Mouse (Mus musculus) myocyte (in vitro differentiated cells): ENCODE data around the gene Acp1. TPM values are rescaled to one million over a fixed set of nuclear protein-coding genes. Genes with fewer than 3 reads are reported as not detected.

Source experiments
- H3K27me3 ChIP-seq: one replicate; pipeline ENCODE4 v1.6.1; 2011; ENCODE audit not compliant: control insufficient read depth, insufficient read depth, insufficient read length
- H3K36me3 ChIP-seq: one replicate; pipeline ENCODE4 v1.6.1; 2011; ENCODE audit not compliant: control insufficient read depth, insufficient read depth
- H3K4me2 ChIP-seq: one replicate; pipeline ENCODE4 v1.6.1; 2011; ENCODE audit warnings: low read depth, control low read depth
- H3K4me3 ChIP-seq: one replicate; pipeline ENCODE4 v1.5.1; 2011; ENCODE audit warnings: mild to moderate bottlenecking, control low read depth, moderate library complexity
- H3K79me2 ChIP-seq: one replicate; pipeline ENCODE4 v1.6.1; 2011; ENCODE audit not compliant: control insufficient read depth, insufficient read depth
- H3ac ChIP-seq: one replicate; pipeline ENCODE4 v1.6.1; 2011; ENCODE audit not compliant: control insufficient read depth, insufficient read length
- CEBPB ChIP-seq: IDR thresholded peaks from 2 replicates; pipeline ENCODE4 v1.6.1; 2011; ENCODE audit warnings: mild to moderate bottlenecking, moderate library complexity; ENCODE audit not compliant: poor library complexity, insufficient read depth, severe bottlenecking
- E2F4 ChIP-seq: IDR thresholded peaks from one replicate; pipeline ENCODE4 v1.6.1; 2011; ENCODE audit warnings: mild to moderate bottlenecking, control low read depth, moderate library complexity; ENCODE audit not compliant: insufficient read depth
- MAX ChIP-seq: IDR thresholded peaks from one replicate; pipeline ENCODE4 v1.6.1; 2011; ENCODE audit warnings: low read depth, mild to moderate bottlenecking, control low read depth
- MYOD1 ChIP-seq, 3 experiments: IDR thresholded peaks; one replicate each; pipeline ENCODE4 v1.6.1; 2011; ENCODE audit warnings: control low read depth in 2 of 3, low read depth in 2 of 3, mild to moderate bottlenecking in 2 of 3, moderate library complexity in 1 of 3; ENCODE audit not compliant: insufficient read length in 2 of 3, control insufficient read depth in 1 of 3
- MYOG ChIP-seq, 3 experiments: IDR thresholded peaks; one replicate each; pipeline ENCODE4 v1.6.1; 2011; ENCODE audit warnings: control low read depth in 2 of 3, low read depth in 2 of 3, mild to moderate bottlenecking in 2 of 3; ENCODE audit not compliant: insufficient read length in 2 of 3, control insufficient read depth in 1 of 3, insufficient read depth in 1 of 3
- POLR2A ChIP-seq: IDR thresholded peaks from one replicate; pipeline ENCODE4 v1.6.1; 2011; ENCODE audit warnings: low read depth, mild to moderate bottlenecking, control low read depth, moderate library complexity; ENCODE audit not compliant: insufficient read length
- POLR2AphosphoS2 ChIP-seq: IDR thresholded peaks from one replicate; pipeline ENCODE4 v1.6.1; 2011; ENCODE audit warnings: low read depth, control low read depth; ENCODE audit not compliant: insufficient read length
- REST ChIP-seq: IDR thresholded peaks from one replicate; pipeline ENCODE4 v1.6.1; 2011; ENCODE audit warnings: mild to moderate bottlenecking, control low read depth, moderate library complexity; ENCODE audit not compliant: insufficient read depth, insufficient read length
- SRF ChIP-seq: IDR thresholded peaks from one replicate; pipeline ENCODE4 v1.6.1; 2011; ENCODE audit warnings: low read depth; ENCODE audit not compliant: control insufficient read depth, insufficient read length
- TCF12 ChIP-seq: IDR thresholded peaks from one replicate; pipeline ENCODE4 v1.6.1; 2011; ENCODE audit warnings: mild to moderate bottlenecking, control low read depth; ENCODE audit not compliant: poor library complexity, insufficient read depth, severe bottlenecking
- TCF3 ChIP-seq: IDR thresholded peaks from one replicate; pipeline ENCODE4 v1.6.1; 2011; ENCODE audit warnings: low read depth, control low read depth; ENCODE audit not compliant: insufficient read length
- USF1 ChIP-seq: IDR thresholded peaks from one replicate; pipeline ENCODE4 v1.6.1; 2011; ENCODE audit warnings: low read depth, mild to moderate bottlenecking, control low read depth, moderate library complexity
- polyA plus RNA-seq: library from polyadenylated mRNA; unstranded; fragments of >200 nt; fragmentation: generic; extraction: Trizol; gene quantifications from one replicate; pipeline ENCODE4 v1.2.1, GENCODE M21; 2012; ENCODE audit warnings: missing spikeins

Gene Acp1
- polyA plus RNA-seq, 1 experiment: 30.9 TPM

DNA sequence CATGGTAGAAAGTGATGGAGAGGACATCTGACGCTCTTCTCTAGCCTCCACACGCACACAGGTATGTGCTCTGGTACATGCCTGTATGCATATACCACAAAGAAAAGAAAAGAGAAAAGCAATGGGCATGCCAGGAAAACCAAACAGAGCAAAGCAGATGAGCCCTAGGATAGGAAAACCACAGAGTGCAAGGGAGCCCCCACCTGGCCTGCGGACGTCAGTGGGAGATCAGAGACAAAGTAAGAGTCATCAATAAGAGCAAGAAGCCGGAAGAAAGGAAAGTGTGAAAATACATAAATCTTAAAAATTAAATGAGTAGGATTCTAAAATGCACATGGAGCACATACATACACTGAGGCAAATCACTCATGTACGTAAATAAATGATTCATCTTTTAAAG is 31.9 kb downstream of the Acp1 start:
- no peak overlapping the region for H3ac ChIP-seq
- peaks cover 24% of the 10 kb centered on the region for H3K27me3 ChIP-seq
- no peak overlapping the region for H3K4me2 ChIP-seq
- no peak overlapping the region for H3K4me3 ChIP-seq
- H3K79me2 ChIP-seq: no peaks in the 10 kb centered on the region
- TF ChIP-seq TCF12: no peak
- H3K36me3 ChIP-seq: no peaks in the 10 kb centered on the region

DNA sequence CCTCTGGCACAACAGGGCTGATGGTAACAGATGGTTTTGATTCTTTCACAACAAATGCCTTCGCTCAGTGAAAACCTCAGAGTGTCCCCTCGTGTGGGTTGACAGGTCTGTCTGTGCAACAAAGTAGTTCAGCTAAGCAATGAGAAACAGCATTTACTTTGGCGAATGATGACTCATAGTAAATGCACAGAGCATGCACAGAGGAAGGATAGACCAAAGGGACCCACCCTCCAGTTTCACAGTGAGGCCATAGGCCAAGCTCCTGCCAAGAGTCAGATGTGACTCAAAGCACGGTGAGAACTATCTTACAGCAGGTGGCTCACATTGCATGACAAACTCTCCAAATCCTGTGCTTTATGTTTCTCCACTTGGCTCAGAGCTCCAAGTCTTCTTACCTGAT is 45.6 kb downstream of the Acp1 start:
- Histone ChIP-seq H3K36me3 (no peaks in the 10 kb centered on the region), H3K4me3 (no peak overlapping the region), H3K79me2 (no peaks in the 10 kb centered on the region), H3ac (no peak overlapping the region), H3K4me2 (no peak overlapping the region), H3K27me3 (no peaks in the 10 kb centered on the region)
- TF ChIP-seq REST (no peak), POLR2A (no peak), MYOG (IDR thresholded peaks at IDR 0.05; ENCODE audit: control insufficient read depth in 1 of 3, insufficient read depth in 1 of 3, insufficient read length in 2 of 3, low read depth in 2 of 3) (no peak), POLR2AphosphoS2 (no peak), USF1 (no peak), CEBPB (no peak), SRF (no peak), TCF3 (no peak), TCF12 (no peak), MYOD1 (IDR thresholded peaks at IDR 0.05; ENCODE audit: control insufficient read depth in 1 of 3, insufficient read length in 2 of 3, low read depth in 2 of 3) (no peak), E2F4 (no peak), MAX (no peak)

DNA sequence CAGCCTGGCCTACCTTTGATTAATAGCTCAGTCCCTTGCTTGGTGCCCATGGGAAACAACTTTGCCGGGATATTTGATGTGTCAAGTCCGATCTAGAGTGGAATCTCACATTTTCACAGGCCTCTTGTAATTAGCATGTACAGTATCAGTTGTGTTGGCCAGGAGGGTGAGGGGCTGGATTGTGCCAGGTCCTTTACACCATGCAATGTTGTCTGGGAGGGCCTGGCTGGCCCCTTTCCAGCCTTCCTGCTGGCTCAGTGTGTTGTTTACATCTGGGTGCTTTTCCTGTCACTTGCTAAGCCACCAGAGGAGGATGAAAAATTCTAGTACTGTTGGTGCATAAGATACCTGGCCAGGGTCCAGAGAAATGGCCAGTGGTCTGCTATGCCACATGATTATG is 47.0 kb downstream of the Acp1 start:
- H3K36me3 ChIP-seq: no peaks in the 10 kb centered on the region
- TF ChIP-seq REST (no peak), POLR2AphosphoS2 (no peak), CEBPB (no peak)
- H3K4me3 ChIP-seq: no peak overlapping the region
- no peaks in the 10 kb centered on the region for H3K27me3 ChIP-seq
- no peaks in the 10 kb centered on the region for H3K79me2 ChIP-seq
- no peak overlapping the region for H3ac ChIP-seq
- H3K4me2 ChIP-seq: no peak overlapping the region

DNA sequence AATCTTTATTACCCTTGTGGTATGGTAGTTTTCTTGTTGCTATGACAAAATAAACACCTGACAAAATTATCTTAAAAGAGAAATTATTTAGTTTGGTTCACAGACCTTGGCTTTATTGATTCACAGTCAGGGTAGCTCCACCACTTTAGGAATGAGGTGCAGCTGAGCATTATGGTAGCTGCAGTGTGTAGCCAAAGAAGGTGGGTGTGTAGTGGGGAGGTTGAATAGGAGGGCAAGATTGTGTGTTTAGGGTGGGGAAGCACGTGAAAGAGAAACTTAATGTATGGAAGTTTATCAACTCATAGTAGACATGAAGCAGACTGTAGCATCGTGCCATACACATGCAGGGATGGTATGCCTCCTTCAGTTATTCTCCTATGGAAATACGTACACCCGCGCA is 55.2 kb downstream of the Acp1 start:
- no peak for TF ChIP-seq MYOD1 (IDR thresholded peaks at IDR 0.05; ENCODE audit: control insufficient read depth in 1 of 3, insufficient read length in 2 of 3, low read depth in 2 of 3)
- no peak for TF ChIP-seq E2F4
- no peak for TF ChIP-seq MYOG (IDR thresholded peaks at IDR 0.05; ENCODE audit: control insufficient read depth in 1 of 3, insufficient read depth in 1 of 3, insufficient read length in 2 of 3, low read depth in 2 of 3)
- TF ChIP-seq TCF12: no peak
- Histone ChIP-seq H3ac (no peak overlapping the region), H3K4me2 (no peak overlapping the region), H3K27me3 (peaks cover 6% of the 10 kb centered on the region), H3K36me3 (no peaks in the 10 kb centered on the region), H3K4me3 (no peak overlapping the region), H3K79me2 (no peaks in the 10 kb centered on the region)

DNA sequence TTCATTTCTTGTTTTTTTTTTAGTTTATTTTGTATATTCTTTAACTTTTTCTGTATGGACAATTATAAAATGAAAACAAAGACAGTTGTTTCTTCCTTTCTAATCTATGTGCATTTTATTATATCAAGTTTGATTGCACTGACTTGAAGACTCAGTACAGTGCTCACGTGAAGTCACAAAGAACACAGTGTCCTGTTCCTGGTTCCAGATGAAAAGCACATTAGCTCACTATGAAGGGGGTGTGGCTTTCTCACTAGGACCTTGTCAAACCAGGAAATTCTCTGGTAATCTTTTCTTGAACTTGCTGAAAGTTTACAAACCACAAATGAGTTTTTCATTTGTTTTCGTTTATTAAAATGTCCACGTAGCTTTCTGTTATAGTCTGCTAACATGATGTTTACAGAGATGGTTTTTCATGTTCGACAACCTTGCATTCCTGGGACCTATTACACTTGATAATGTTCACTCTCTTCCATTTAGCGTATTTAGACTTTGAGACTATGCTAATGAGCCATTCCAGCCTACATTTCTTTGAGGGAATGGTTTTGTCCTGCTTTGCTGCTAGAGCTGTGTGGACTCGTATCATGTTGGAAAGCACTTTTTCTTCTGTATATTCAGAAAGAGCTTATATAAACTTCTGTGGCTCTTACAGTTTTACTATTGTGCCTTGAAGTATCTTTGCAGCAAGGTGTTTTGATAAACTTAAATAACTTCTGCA is 55.8 kb downstream of the Acp1 start:
- peaks cover 6% of the 10 kb centered on the region for H3K27me3 ChIP-seq
- no peak for TF ChIP-seq MYOD1 (IDR thresholded peaks at IDR 0.05; ENCODE audit: control insufficient read depth in 1 of 3, insufficient read length in 2 of 3, low read depth in 2 of 3)
- TF ChIP-seq MAX: no peak
- no peaks in the 10 kb centered on the region for H3K36me3 ChIP-seq
- no peak overlapping the region for H3K4me2 ChIP-seq
- no peaks in the 10 kb centered on the region for H3K79me2 ChIP-seq
- no peak overlapping the region for H3K4me3 ChIP-seq
- H3ac ChIP-seq: no peak overlapping the region

- H3K27me3 ChIP-seq: peaks cover 6% of the 10 kb centered on the region
- H3K4me3 ChIP-seq: no peak overlapping the region
- H3K36me3 ChIP-seq: no peaks in the 10 kb centered on the region
- H3K4me2 ChIP-seq: no peak overlapping the region
- H3ac ChIP-seq: no peak overlapping the region
- TF ChIP-seq POLR2A (no peak), REST (no peak), MYOD1 (IDR thresholded peaks at IDR 0.05; ENCODE audit: control insufficient read depth in 1 of 3, insufficient read length in 2 of 3, low read depth in 2 of 3) (no peak), MAX (no peak), MYOG (IDR thresholded peaks at IDR 0.05; ENCODE audit: control insufficient read depth in 1 of 3, insufficient read depth in 1 of 3, insufficient read length in 2 of 3, low read depth in 2 of 3) (no peak), TCF12 (no peak), SRF (no peak), POLR2AphosphoS2 (no peak), E2F4 (no peak), TCF3 (no peak), USF1 (no peak), CEBPB (no peak)
- H3K79me2 ChIP-seq: no peaks in the 10 kb centered on the region
Measured at GRCm38 (mm10) chr12:30851871-30852270, 59.5 kb downstream of the Acp1 start.
